Mouse (Mus musculus) MEL (cell line): ENCODE measurements at regions not wholly inside any gene's neighbourhood (a gene's known extent, or its start where the extent isn't known, plus 50 kb on each side); places are given as distances from the start of the nearest gene placed in this dataset.

Experiments used
- BHLHE40 ChIP-seq: IDR thresholded peaks from 2 replicates; pipeline ENCODE4 v1.6.1; 2012; ENCODE audit warnings: low read depth, mild to moderate bottlenecking, inconsistent platforms, low read length, improper control_type of control experiment, borderline replicate concordance
- ETS1 ChIP-seq: IDR thresholded peaks from 2 replicates; pipeline ENCODE4 v1.6.1; 2012; ENCODE audit warnings: low read depth, mild to moderate bottlenecking, inconsistent platforms, low read length, improper control_type of control experiment, moderate library complexity
- GABPA ChIP-seq: IDR thresholded peaks from 2 replicates; pipeline ENCODE4 v1.6.1; 2012; ENCODE audit warnings: low read depth, mild to moderate bottlenecking, inconsistent platforms, low read length, improper control_type of control experiment, moderate library complexity
- JUND ChIP-seq: IDR thresholded peaks from 2 replicates; pipeline ENCODE4 v1.6.1; 2011; ENCODE audit warnings: low read depth, mild to moderate bottlenecking, improper control_type of control experiment, low read length
- MEF2A ChIP-seq: IDR thresholded peaks from 2 replicates; pipeline ENCODE4 v1.6.1; 2014; ENCODE audit warnings: low read depth, mild to moderate bottlenecking, inconsistent platforms, low read length, improper control_type of control experiment; ENCODE audit not compliant: poor library complexity, insufficient replicate concordance, severe bottlenecking; ENCODE audit errors: extremely low read depth
- POLR2A ChIP-seq, 2 experiments: IDR thresholded peaks; 2 replicates each; pipeline ENCODE4 v1.6.1; 2011 to 2012; ENCODE audit warnings: low read length in 2 of 2, mild to moderate bottlenecking in 2 of 2, control low read depth in 1 of 2, improper control_type of control experiment in 1 of 2, low read depth in 1 of 2, moderate library complexity in 1 of 2; ENCODE audit not compliant: control insufficient read depth in 1 of 2, insufficient read depth in 1 of 2, poor library complexity in 1 of 2
- TBP ChIP-seq: IDR thresholded peaks from 2 replicates; pipeline ENCODE4 v1.8.0; 2011; ENCODE audit warnings: low read depth, low read length, improper control_type of control experiment
- ZC3H11A ChIP-seq: IDR thresholded peaks from 2 replicates; pipeline ENCODE4 v1.6.1; 2012; ENCODE audit warnings: low read depth, mild to moderate bottlenecking, inconsistent platforms, low read length, improper control_type of control experiment
- ZNF384 ChIP-seq: IDR thresholded peaks from 2 replicates; pipeline ENCODE4 v1.6.1; 2012; ENCODE audit warnings: low read depth, mild to moderate bottlenecking, inconsistent platforms, low read length, improper control_type of control experiment

DNA sequence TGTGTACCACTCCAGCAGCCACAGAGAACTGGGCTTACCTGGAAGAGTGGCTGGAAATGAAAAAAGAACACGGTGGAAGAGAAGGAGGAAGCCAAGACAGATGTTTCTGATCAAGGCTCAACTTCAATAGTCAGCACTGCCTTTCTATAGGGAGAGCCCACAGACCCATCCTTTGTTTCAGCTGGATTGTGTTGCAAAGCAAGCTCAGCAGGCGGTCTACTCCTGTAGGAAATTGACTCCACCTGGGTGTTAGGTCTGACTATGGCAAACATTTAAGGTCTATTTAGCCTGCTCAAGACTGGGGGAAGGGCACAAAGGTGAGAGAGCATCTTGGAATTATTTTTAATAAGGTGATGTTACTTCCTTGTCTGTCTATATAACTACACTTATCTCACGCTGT, 266.9 kb upstream of the Rnf219 start:
- TF ChIP-seq POLR2A (IDR thresholded peaks at IDR 0.05; ENCODE audit: control insufficient read depth in 1 of 2, insufficient read depth in 1 of 2, low read depth in 1 of 2, low read length in 2 of 2, poor library complexity in 1 of 2) (no peak), MEF2A (no peak), ZNF384 (no peak), ZC3H11A (no peak), TBP (no peak), ETS1 (no peak), GABPA (no peak), BHLHE40 (no peak), JUND (no peak)
